Mouse (Mus musculus) embryonic fibroblast, embryonic 13.5 days (primary cell): Measurements from ENCODE around the gene Ctnnbl1.

ENCODE experiments used
- CTCF ChIP-seq: IDR thresholded peaks from 2 replicates; pipeline ENCODE4 v1.5.1; 2011; ENCODE audit warnings: mild to moderate bottlenecking, control low read depth, low read length, moderate library complexity, borderline replicate concordance; ENCODE audit not compliant: insufficient read depth
- POLR2A ChIP-seq: IDR thresholded peaks from 2 replicates; pipeline ENCODE4 v1.6.1; 2011; ENCODE audit warnings: low read depth, mild to moderate bottlenecking, control low read depth, low read length, moderate library complexity

DNA sequence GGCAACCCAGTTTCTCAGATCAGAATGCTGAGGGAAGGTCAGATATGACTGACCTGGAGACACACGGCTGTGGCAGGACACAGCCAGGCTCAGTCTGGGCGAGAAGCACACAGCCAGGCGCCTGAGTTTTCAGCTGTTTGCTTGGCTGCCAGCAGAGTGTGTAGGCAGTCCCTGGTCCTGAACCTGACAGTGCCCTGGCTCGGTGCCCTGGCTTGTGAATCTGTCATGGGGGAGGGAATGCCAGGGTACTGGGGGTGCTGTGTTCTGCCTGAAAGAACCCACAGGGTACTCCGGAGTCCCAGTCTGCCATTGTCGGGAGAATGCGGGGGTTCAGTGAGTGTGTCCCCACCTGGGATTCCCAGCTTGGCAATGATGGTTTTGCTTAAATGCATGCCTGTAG lies 184.3 kb downstream of the Ctnnbl1 start:
- TF ChIP-seq CTCF (no peak), POLR2A (no peak)
